Mouse (Mus musculus) midbrain, embryonic 11.5 days (tissue): ENCODE measurements at regions not wholly inside any gene's neighbourhood (a gene's known extent, or its start where the extent isn't known, plus 50 kb on each side); places are given as distances from the start of the nearest gene placed in this dataset. TPM values are rescaled to one million over a fixed set of nuclear protein-coding genes. Genes with fewer than 3 reads are reported as not detected.

Experiments used
- ATAC-seq: fragments of 200-750 bp; cut with Nextera tagmentation; 2 replicates; pipeline ENCODE4 v1.8.0; 2017; ENCODE audit warnings: moderate TSS enrichment, moderate library complexity; ENCODE audit not compliant: low FRiP score
- DNase-seq: peaks from one replicate; pipeline ENCODE4 v3.0.0; 2015; ENCODE audit warnings: low spot score; ENCODE audit errors: missing footprints
- H3K27ac ChIP-seq: fragments of 300-500 bp; sonication (generic); 2 replicates; pipeline ENCODE4 v1.5.1; 2014; ENCODE audit warnings: low read depth, low read length
- H3K27me3 ChIP-seq: fragments of 300-500 bp; sonication (generic); 2 replicates; pipeline ENCODE4 v1.6.1; 2014; ENCODE audit warnings: mild to moderate bottlenecking, low read length, moderate library complexity, mixed read lengths; ENCODE audit not compliant: control insufficient read depth, insufficient read depth
- H3K36me3 ChIP-seq: fragments of 300-500 bp; sonication (generic); 2 replicates; pipeline ENCODE4 v1.6.1; 2014; ENCODE audit warnings: mild to moderate bottlenecking, low read length, moderate library complexity, mixed read lengths; ENCODE audit not compliant: control insufficient read depth, insufficient read depth
- H3K4me1 ChIP-seq: fragments of 300-500 bp; sonication (generic); 2 replicates; pipeline ENCODE4 v1.6.1; 2014; ENCODE audit warnings: low read length; ENCODE audit not compliant: control insufficient read depth, insufficient read depth
- H3K4me2 ChIP-seq: fragments of 300-500 bp; sonication (generic); 2 replicates; pipeline ENCODE4 v1.6.1; 2014; ENCODE audit warnings: mild to moderate bottlenecking, moderate library complexity
- H3K4me3 ChIP-seq: fragments of 300-500 bp; sonication (generic); 2 replicates; pipeline ENCODE4 v1.5.1; 2014; ENCODE audit warnings: low read depth, low read length
- H3K9ac ChIP-seq: fragments of 300-500 bp; sonication (generic); 2 replicates; pipeline ENCODE4 v1.6.1; 2014; ENCODE audit warnings: low read length
- H3K9me3 ChIP-seq: fragments of 300-500 bp; sonication (generic); 2 replicates; pipeline ENCODE4 v1.6.1; 2016; ENCODE audit warnings: low read length; ENCODE audit not compliant: control insufficient read depth
- WGBS: fragments of 180-500 bp; shearing (Covaris S2); extraction: QIAGEN DNeasy Blood & Tissue Kit; methylation state at CpG from one replicate; pipeline ENCODE4 v1.1.7; 2014; 5-methylcytosine and 5-hydroxymethylcytosine counted together
- microRNA-seq: library from miRNA; unstranded; fragments of <30 nt; microRNA quantifications from one replicate; pipeline ENCODE4, GENCODE M21; 2017

- no peak overlapping the region for H3K4me3 ChIP-seq
- H3K9me3 ChIP-seq = no peaks in the 10 kb centered on the region
- ATAC-seq (peak; percentile 92), DNase-seq (no peak)
- peaks cover 6% of the 10 kb centered on the region; the same call in 1 of the 2 replicates for H3K4me1 ChIP-seq
- WGBS = 6% methylated on average over 2 of the region's 2 CpGs
- H3K9ac ChIP-seq = no peak overlapping the region
- no peaks in the 10 kb centered on the region for H3K36me3 ChIP-seq
- H3K27ac ChIP-seq = no peak overlapping the region
- H3K27me3 ChIP-seq = no peaks in the 10 kb centered on the region
- no peak overlapping the region for H3K4me2 ChIP-seq
These were observed 925.5 kb downstream of the Ntrk3 start for GRCm38 (mm10) chr7:77812052-77812903.

- Histone ChIP-seq H3K9ac (no peak overlapping the region), H3K36me3 (no peaks in the 10 kb centered on the region), H3K4me3 (no peak overlapping the region), H3K27ac (no peak overlapping the region), H3K9me3 (no peaks in the 10 kb centered on the region), H3K4me1 (no peaks in the 10 kb centered on the region), H3K27me3 (no peaks in the 10 kb centered on the region), H3K4me2 (no peak overlapping the region)
- WGBS = 70% methylated on average over 2 of the region's 2 CpGs
- DNase-seq = no peak
- ATAC-seq = no peak
These were observed 951.0 kb downstream of the Ntrk3 start for GRCm38 (mm10) chr7:77786801-77787200.

DNA sequence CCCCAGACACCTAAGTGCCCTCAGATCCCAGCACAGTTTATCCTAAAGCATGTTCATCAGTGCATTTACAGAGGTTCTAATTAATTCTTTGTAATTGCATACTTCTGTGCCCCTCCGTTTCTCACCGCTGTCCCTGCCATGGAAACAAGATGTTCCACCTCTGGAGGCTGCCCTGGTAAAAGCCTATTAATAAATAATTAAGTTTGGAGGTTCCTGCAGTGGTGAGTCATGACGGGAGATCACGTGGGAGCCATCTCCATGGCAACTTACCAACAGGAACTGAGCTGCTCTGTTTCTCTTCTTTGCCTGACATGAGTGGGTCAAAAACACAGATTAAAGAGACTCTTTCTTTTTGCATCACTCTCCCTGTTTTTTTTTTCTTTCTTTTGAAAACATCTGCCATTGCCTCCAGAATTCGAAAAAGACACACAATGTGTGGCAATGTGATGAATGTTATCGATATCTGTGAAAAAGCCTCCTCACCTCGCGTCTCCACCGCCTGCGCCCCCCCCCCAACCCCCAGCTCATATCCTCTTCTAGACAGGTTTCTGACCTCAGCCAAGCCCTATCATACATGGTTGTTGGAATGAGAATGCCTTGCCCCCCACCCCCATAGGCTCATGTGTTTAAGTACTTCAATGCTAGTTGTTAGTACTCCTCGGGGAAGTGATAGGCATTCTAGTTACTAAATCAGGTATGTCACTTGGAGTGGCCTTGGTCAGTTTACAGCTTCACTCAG lies 965.9 kb downstream of the Ntrk3 start:
- Histone ChIP-seq H3K4me2 (no peak overlapping the region), H3K36me3 (no peaks in the 10 kb centered on the region), H3K27me3 (no peaks in the 10 kb centered on the region), H3K9ac (no peak overlapping the region), H3K4me3 (no peak overlapping the region), H3K9me3 (no peaks in the 10 kb centered on the region), H3K27ac (no peak overlapping the region), H3K4me1 (peaks cover 2% of the 10 kb centered on the region; the same call in 1 of the 2 replicates)
- DNase-seq = no peak
- peak; percentile 82 for ATAC-seq
- WGBS = 58% methylated on average over 11 of the region's 11 CpGs

GRCm38 (mm10) chr7:77738996-77739765 lies 998.6 kb downstream of the Ntrk3 start:
- H3K4me3 ChIP-seq = no peak overlapping the region
- no peak overlapping the region for H3K9ac ChIP-seq
- no peaks in the 10 kb centered on the region for H3K9me3 ChIP-seq
- H3K4me2 ChIP-seq = no peak overlapping the region
- whole genome bisulfite sequencing = 75% methylated on average over 4 of the region's 4 CpGs
- H3K36me3 ChIP-seq = no peaks in the 10 kb centered on the region
- H3K27ac ChIP-seq = no peak overlapping the region
- DNase-seq (no peak), ATAC-seq (no peak)
- H3K4me1 ChIP-seq = no peaks in the 10 kb centered on the region
- H3K27me3 ChIP-seq = no peaks in the 10 kb centered on the region

Small RNA genes in the stretch of these regions (microRNA-seq; reads per million reads assigned to microRNA genes)
- gene Gm44358 = not detected
